9 mouse cellular contexts compared by ENCODE assay signal in genomic region chr19:45081279-45081678, GRCm38 (mm10). TPM values are rescaled to one million over a fixed set of nuclear protein-coding genes. Genes with fewer than 3 reads are reported as not detected.
DNase-seq lines count a peak whose midpoint lies in the region; ATAC-seq and TF ChIP-seq lines count a peak whose summit lies in the region.
"Had no signal": no experiment of that assay in that cellular context is flagged by ENCODE, and none has a peak within 500 bp of the region (broad histone marks: within the 10 kb centered on the region; RNA-seq: fewer than 3 reads in every experiment).

No protein-coding gene starts in this region.

- WGBS in cerebellum, adult 2 months, result 4% methylated on average over 5 of the region's 5 CpGs
- WGBS in forebrain, postnatal 0 days, result 0% methylated on average over 5 of the region's 5 CpGs
- WGBS in hindbrain, embryonic 15.5 days, result 1% methylated on average over 5 of the region's 5 CpGs
- WGBS in limb, embryonic 13.5 days, result 2% methylated on average over 5 of the region's 5 CpGs
- WGBS in midbrain, embryonic 16.5 days, result under 1% methylated on average over 5 of the region's 5 CpGs
- WGBS in stomach, embryonic 15.5 days, result under 1% methylated on average over 5 of the region's 5 CpGs

- peak overlapping the region; percentile 53 for H3K4me2 ChIP-seq in forebrain, postnatal 0 days (ENCODE audit: low read depth)
- peak overlapping the region; percentile 55 for H3K4me2 ChIP-seq in hindbrain, embryonic 15.5 days
- peak overlapping the region; percentile 96 for H3K4me2 ChIP-seq in limb, embryonic 13.5 days (replicated peaks)
- peak overlapping the region; percentile 57 for H3K4me2 ChIP-seq in midbrain, embryonic 16.5 days (ENCODE audit: low read length)
- H3K4me2 ChIP-seq in stomach, embryonic 15.5 days, result peak overlapping the region; percentile 65; the same call in 1 of the 2 replicates

- peak overlapping the region; percentile 81 for H3K27ac ChIP-seq in cerebellum, adult 2 months (ENCODE audit: insufficient read depth, low read length)
- no peak overlapping the region for H3K27ac ChIP-seq in forebrain, postnatal 0 days (ENCODE audit: low read depth, low read length)
- H3K27ac ChIP-seq in hindbrain, embryonic 15.5 days (replicated peaks), result no peak overlapping the region
- H3K27ac ChIP-seq in limb, embryonic 13.5 days, result no peak overlapping the region
- no peak overlapping the region for H3K27ac ChIP-seq in midbrain, embryonic 16.5 days (ENCODE audit: low read length)
- no peak overlapping the region for H3K27ac ChIP-seq in stomach, embryonic 15.5 days

- intact Hi-C loops in heart, postnatal 25 days (cut with DNase I), result no loop called here

- no peak for TF ChIP-seq POLR2A in cerebellum, adult 2 months (IDR thresholded peaks at IDR 0.05; ENCODE audit: borderline replicate concordance, insufficient read depth, low read length)

- peak; percentile 95 for DNase-seq in heart, adult 11 months
- DNase-seq in heart, postnatal 25 days (ENCODE audit: low spot score), result no peak
- DNase-seq in cerebellum, adult 2 months, result peak; percentile 66 to 85
- DNase-seq in forebrain, postnatal 0 days, result peak; percentile 88

- no peaks in the 10 kb centered on the region for H3K36me3 ChIP-seq in forebrain, postnatal 0 days (ENCODE audit: insufficient read depth)
- no peaks in the 10 kb centered on the region for H3K36me3 ChIP-seq in hindbrain, embryonic 15.5 days
- H3K36me3 ChIP-seq in limb, embryonic 13.5 days, result no peaks in the 10 kb centered on the region
- no peaks in the 10 kb centered on the region for H3K36me3 ChIP-seq in midbrain, embryonic 16.5 days (ENCODE audit: control insufficient read depth, insufficient read depth, low read length)
- H3K36me3 ChIP-seq in stomach, embryonic 15.5 days, result no peaks in the 10 kb centered on the region

- no peaks in the 10 kb centered on the region for H3K9me3 ChIP-seq in forebrain, postnatal 0 days (ENCODE audit: low read length)
- no peaks in the 10 kb centered on the region for H3K9me3 ChIP-seq in hindbrain, embryonic 15.5 days
- no peaks in the 10 kb centered on the region for H3K9me3 ChIP-seq in limb, embryonic 13.5 days
- H3K9me3 ChIP-seq in midbrain, embryonic 16.5 days (replicated peaks; ENCODE audit: control insufficient read depth, low read length, poor library complexity, severe bottlenecking), result no peaks in the 10 kb centered on the region
- H3K9me3 ChIP-seq in stomach, embryonic 15.5 days, result no peaks in the 10 kb centered on the region

- ATAC-seq in forebrain, postnatal 0 days, result peak; percentile 55; the same call in 1 of the 2 replicates
- ATAC-seq in hindbrain, embryonic 15.5 days (ENCODE audit: low FRiP score, low read depth), result no peak
- ATAC-seq in limb, embryonic 13.5 days (ENCODE audit: low FRiP score, low read depth), result no peak
- no peak for ATAC-seq in midbrain, embryonic 16.5 days
- no peak for ATAC-seq in stomach, embryonic 15.5 days (ENCODE audit: insufficient read depth, low FRiP score, low read depth)
- ATAC-seq: Patski had no signal

- peak; percentile 90 for TF ChIP-seq CTCF in cerebellum, adult 2 months (IDR thresholded peaks at IDR 0.05; ENCODE audit: borderline replicate concordance, insufficient read depth, low read depth, low read length)
- peak; percentile 97 for TF ChIP-seq CTCF in forebrain, postnatal 0 days (IDR thresholded peaks at IDR 0.05; ENCODE audit: low read depth)

- no peaks in the 10 kb centered on the region for H3K27me3 ChIP-seq in cerebellum, adult 2 months (ENCODE audit: control insufficient read depth, insufficient read depth, low read length)
- H3K27me3 ChIP-seq in forebrain, postnatal 0 days (ENCODE audit: insufficient read depth, low read length), result peaks cover 53% of the 10 kb centered on the region
- peaks cover 94% of the 10 kb centered on the region for H3K27me3 ChIP-seq in hindbrain, embryonic 15.5 days
- H3K27me3 ChIP-seq in limb, embryonic 13.5 days, result peaks cover 99% of the 10 kb centered on the region
- H3K27me3 ChIP-seq in midbrain, embryonic 16.5 days (ENCODE audit: control insufficient read depth, insufficient read depth, low read depth, low read length), result peaks cover 46% of the 10 kb centered on the region
- peaks cover 71% of the 10 kb centered on the region for H3K27me3 ChIP-seq in stomach, embryonic 15.5 days (replicated peaks)

- H3K9ac ChIP-seq in forebrain, postnatal 0 days, result no peak overlapping the region
- no peak overlapping the region for H3K9ac ChIP-seq in hindbrain, embryonic 15.5 days
- H3K9ac ChIP-seq in limb, embryonic 13.5 days, result no peak overlapping the region
- no peak overlapping the region for H3K9ac ChIP-seq in midbrain, embryonic 16.5 days (ENCODE audit: low read depth, low read length)
- no peak overlapping the region for H3K9ac ChIP-seq in stomach, embryonic 15.5 days

- H3K4me3 ChIP-seq in cerebellum, adult 2 months (replicated peaks; ENCODE audit: insufficient read depth, low read depth, low read length), result peak overlapping the region; percentile 48
- 0 out of 2 replicates have a peak overlapping the region, but pooled peaks have one; percentile 29 for H3K4me3 ChIP-seq in forebrain, postnatal 0 days (ENCODE audit: low read depth, low read length)
- 0 out of 2 replicates have a peak overlapping the region, but pooled peaks have one; percentile 22 for H3K4me3 ChIP-seq in hindbrain, embryonic 15.5 days
- peak overlapping the region; percentile 38 for H3K4me3 ChIP-seq in limb, embryonic 13.5 days
- H3K4me3 ChIP-seq in midbrain, embryonic 16.5 days (ENCODE audit: low read depth, low read length), result no peak overlapping the region
- H3K4me3 ChIP-seq in stomach, embryonic 15.5 days (replicated peaks), result peak overlapping the region; percentile 31; the same call in 1 of the 2 replicates

- peaks cover 9% of the 10 kb centered on the region; the same call in 1 of the 2 replicates for H3K4me1 ChIP-seq in cerebellum, adult 2 months (ENCODE audit: control insufficient read depth, insufficient read depth, low read length)
- peaks cover 11% of the 10 kb centered on the region for H3K4me1 ChIP-seq in forebrain, postnatal 0 days (ENCODE audit: insufficient read depth)
- peaks cover 28% of the 10 kb centered on the region for H3K4me1 ChIP-seq in hindbrain, embryonic 15.5 days (replicated peaks)
- H3K4me1 ChIP-seq in limb, embryonic 13.5 days, result peaks cover 52% of the 10 kb centered on the region
- H3K4me1 ChIP-seq in midbrain, embryonic 16.5 days (ENCODE audit: control insufficient read depth, insufficient read depth, low read length), result peaks cover 23% of the 10 kb centered on the region
- H3K4me1 ChIP-seq in stomach, embryonic 15.5 days, result peaks cover 46% of the 10 kb centered on the region

RNA-seq across cellular contexts. Expression of gene Kazald1, which starts 6.2 kb away (rescaled TPM):
- total RNA-seq in heart, postnatal 25 days (2021), result 1 to 10 TPM; 3.8 to 5.2 TPM
- 13.4 and 15.0 TPM in 2 replicates for polyA plus RNA-seq in cerebellum, adult 2 months (2012; rRNA removed)
- total RNA-seq in forebrain, postnatal 0 days (2014; rRNA removed), result 1.8 and 6.1 TPM in 2 replicates
- 1.4 and 1.7 TPM in 2 replicates for polyA plus RNA-seq in forebrain, postnatal 0 days (2015; fragmentation: Nextera tagmentation; extraction: Ambion mirVana)
- 2.3 and 2.6 TPM in 2 replicates for polyA plus RNA-seq in hindbrain, embryonic 15.5 days (2015; fragmentation: Nextera tagmentation; extraction: Ambion mirVana)
- polyA plus RNA-seq in limb, embryonic 13.5 days (2015; fragmentation: Nextera tagmentation; extraction: Ambion mirVana), result 18.6 and 20.4 TPM in 2 replicates
- 1.3 and 1.9 TPM in 2 replicates for polyA plus RNA-seq in midbrain, embryonic 16.5 days (2015; fragmentation: Nextera tagmentation; extraction: Ambion mirVana)
- polyA plus RNA-seq in stomach, embryonic 15.5 days (2015; fragmentation: Nextera tagmentation; extraction: Ambion mirVana), result 49.2 and 50.1 TPM in 2 replicates

RNA-seq across cellular contexts. Expression of gene Sfxn3, which starts 34.0 kb away (rescaled TPM):
- 10 to 100 TPM; 10.7 to 13.9 TPM for total RNA-seq in heart, postnatal 25 days (2021)
- 90.5 and 91.6 TPM in 2 replicates for polyA plus RNA-seq in cerebellum, adult 2 months (2012; rRNA removed)
- total RNA-seq in forebrain, postnatal 0 days (2014; rRNA removed), result 50.7 and 53.1 TPM in 2 replicates
- polyA plus RNA-seq in forebrain, postnatal 0 days (2015; fragmentation: Nextera tagmentation; extraction: Ambion mirVana), result 93.3 and 106 TPM in 2 replicates
- 74.7 and 90.5 TPM in 2 replicates for polyA plus RNA-seq in hindbrain, embryonic 15.5 days (2015; fragmentation: Nextera tagmentation; extraction: Ambion mirVana)
- 26.0 and 26.5 TPM in 2 replicates for polyA plus RNA-seq in limb, embryonic 13.5 days (2015; fragmentation: Nextera tagmentation; extraction: Ambion mirVana)
- polyA plus RNA-seq in midbrain, embryonic 16.5 days (2015; fragmentation: Nextera tagmentation; extraction: Ambion mirVana), result 95.9 and 101 TPM in 2 replicates
- polyA plus RNA-seq in stomach, embryonic 15.5 days (2015; fragmentation: Nextera tagmentation; extraction: Ambion mirVana), result 24.3 and 24.5 TPM in 2 replicates

RNA-seq across cellular contexts. Expression of gene Pdzd7, which starts 35.8 kb away (rescaled TPM):
- total RNA-seq in heart, postnatal 25 days (2021), result under 1 TPM in 1 of 2 experiments, not detected in 1; 0.16 TPM
- polyA plus RNA-seq in cerebellum, adult 2 months (2012; rRNA removed), result 7.6 and 9.1 TPM in 2 replicates
- total RNA-seq in forebrain, postnatal 0 days (2014; rRNA removed), result 5.2 and 6.4 TPM in 2 replicates
- 1.6 and 1.9 TPM in 2 replicates for polyA plus RNA-seq in forebrain, postnatal 0 days (2015; fragmentation: Nextera tagmentation; extraction: Ambion mirVana)
- polyA plus RNA-seq in hindbrain, embryonic 15.5 days (2015; fragmentation: Nextera tagmentation; extraction: Ambion mirVana), result 2.6 and 3.2 TPM in 2 replicates
- polyA plus RNA-seq in limb, embryonic 13.5 days (2015; fragmentation: Nextera tagmentation; extraction: Ambion mirVana), result 0.41 and 0.56 TPM in 2 replicates
- 2.9 and 3.9 TPM in 2 replicates for polyA plus RNA-seq in midbrain, embryonic 16.5 days (2015; fragmentation: Nextera tagmentation; extraction: Ambion mirVana)
- polyA plus RNA-seq in stomach, embryonic 15.5 days (2015; fragmentation: Nextera tagmentation; extraction: Ambion mirVana), result 0.27 and 0.33 TPM in 2 replicates
